Mouse (Mus musculus): ENCODE results near the gene Tdpoz3.
"Not testable (repeated sequence)": the region's sequence is repeated elsewhere in the genome, so short reads cannot be mapped to it uniquely, and the experiment has no call there.

- not testable (repeated sequence) for TF ChIP-seq CTCF (IDR thresholded peaks at IDR 0.05; ENCODE audit: low read depth, low read length); GATA1 (IDR thresholded peaks at IDR 0.05; ENCODE audit: borderline replicate concordance, low read length); POLR2AphosphoS5 (IDR thresholded peaks at IDR 0.05; ENCODE audit: insufficient replicate concordance, low read depth, low read length)
Observed at GRCm38 (mm10) chr3:93796098-93796497, 29.7 kb upstream of the Tdpoz3 start, which contains the start of gene Tdpoz4.

All from G1E (cell line).